Mouse (Mus musculus): ENCODE data around the gene Tdpoz3. TPM values are rescaled to one million over a fixed set of nuclear protein-coding genes. Genes with fewer than 3 reads are reported as not detected.
"Not testable (repeated sequence)": the region's sequence is repeated elsewhere in the genome, so short reads cannot be mapped to it uniquely, and the experiment has no call there.

Gene Tdpoz3
- polyA plus RNA-seq (2016; fragmentation: Nextera tagmentation; extraction: Ambion mirVana) = not detected in 2 replicates

GRCm38 (mm10) chr3:93825720-93826119, at the start of gene Tdpoz3:
Tdpoz3 (plus strand) TSS chr3:93826020.
- not testable (repeated sequence) for H3K4me3 ChIP-seq; DNase-seq (ENCODE audit: low spot score); H3K4me1 ChIP-seq; H3K27ac ChIP-seq; H3K36me3 ChIP-seq; H3K9me3 ChIP-seq (replicated peaks); H3K27me3 ChIP-seq (ENCODE audit: low read depth, poor library complexity, severe bottlenecking)
- 76% methylated on average over 1 of the region's 1 CpGs for WGBS

GRCm38 (mm10) chr3:93796098-93796497, 29.7 kb upstream of the Tdpoz3 start, which contains the start of gene Tdpoz4:
Tdpoz4 (plus strand) TSS chr3:93796398.
- H3K4me3 ChIP-seq; H3K27me3 ChIP-seq (ENCODE audit: low read depth, poor library complexity, severe bottlenecking); DNase-seq (ENCODE audit: low spot score); H3K36me3 ChIP-seq; H3K4me1 ChIP-seq; H3K9me3 ChIP-seq (replicated peaks); H3K27ac ChIP-seq: not testable (repeated sequence)

- not testable (repeated sequence) for H3K36me3 ChIP-seq; H3K27me3 ChIP-seq (ENCODE audit: low read depth, poor library complexity, severe bottlenecking); H3K27ac ChIP-seq; H3K4me1 ChIP-seq; DNase-seq (ENCODE audit: low spot score); H3K4me3 ChIP-seq; H3K9me3 ChIP-seq (replicated peaks)
These were observed 12.5 kb upstream of the Tdpoz3 start for GRCm38 (mm10) chr3:93813341-93813740.

- not testable (repeated sequence) for H3K9me3 ChIP-seq (replicated peaks); DNase-seq (ENCODE audit: low spot score); H3K4me1 ChIP-seq; H3K27me3 ChIP-seq (ENCODE audit: low read depth, poor library complexity, severe bottlenecking); H3K27ac ChIP-seq; H3K4me3 ChIP-seq; H3K36me3 ChIP-seq
- 84% methylated on average over 8 of the region's 8 CpGs for WGBS
These were observed 33.1 kb downstream of the Tdpoz3 start for GRCm38 (mm10) chr3:93858957-93859356.

- WGBS = 87% methylated on average over 8 of the region's 8 CpGs
These were observed 44.8 kb downstream of the Tdpoz3 start for GRCm38 (mm10) chr3:93870635-93871034.

More at GRCm38 (mm10) chr3:93870635-93871034, 44.8 kb downstream of the Tdpoz3 start:
- not testable (repeated sequence) for H3K27me3 ChIP-seq (ENCODE audit: low read depth, poor library complexity, severe bottlenecking); H3K36me3 ChIP-seq; DNase-seq (ENCODE audit: low spot score); H3K9me3 ChIP-seq (replicated peaks); H3K27ac ChIP-seq; H3K4me1 ChIP-seq; H3K4me3 ChIP-seq

Other genes with a start within 250 kb of the Tdpoz3 start
- not detected in 2 replicates for gene Tdpoz2, start 173.3 kb upstream of the Tdpoz3 start, polyA plus RNA-seq (2016; fragmentation: Nextera tagmentation; extraction: Ambion mirVana)
- not detected in 2 replicates for gene Tdpoz1, start 149.7 kb upstream of the Tdpoz3 start, polyA plus RNA-seq (2016; fragmentation: Nextera tagmentation; extraction: Ambion mirVana)
- gene Gm37596, start 132.9 kb upstream of the Tdpoz3 start, polyA plus RNA-seq (2016; fragmentation: Nextera tagmentation; extraction: Ambion mirVana) = not detected in 2 replicates
- not detected in 2 replicates for gene Gm5773, start 53.0 kb upstream of the Tdpoz3 start, polyA plus RNA-seq (2016; fragmentation: Nextera tagmentation; extraction: Ambion mirVana)
- gene Tdpoz4, start 29.6 kb upstream of the Tdpoz3 start, polyA plus RNA-seq (2016; fragmentation: Nextera tagmentation; extraction: Ambion mirVana) = not detected in 2 replicates
- not detected in 2 replicates for gene Gm9117, start 117.5 kb downstream of the Tdpoz3 start, polyA plus RNA-seq (2016; fragmentation: Nextera tagmentation; extraction: Ambion mirVana)
- gene Tdpoz5, start 135.3 kb downstream of the Tdpoz3 start, polyA plus RNA-seq (2016; fragmentation: Nextera tagmentation; extraction: Ambion mirVana) = not detected in 2 replicates
- gene Gm9125, start 228.9 kb downstream of the Tdpoz3 start, polyA plus RNA-seq (2016; fragmentation: Nextera tagmentation; extraction: Ambion mirVana) = not detected in 2 replicates
- not detected in 2 replicates for gene Gm10697, start 246.6 kb downstream of the Tdpoz3 start, polyA plus RNA-seq (2016; fragmentation: Nextera tagmentation; extraction: Ambion mirVana)